Mouse (Mus musculus) cerebellum, adult 9-11 months (tissue): ENCODE measurements at regions not wholly inside any gene's neighbourhood (a gene's known extent, or its start where the extent isn't known, plus 50 kb on each side); places are given as distances from the start of the nearest gene placed in this dataset.

Source experiments
- DNase-seq: peaks from one replicate; pipeline ENCODE4 v3.0.0; 2022

DNA sequence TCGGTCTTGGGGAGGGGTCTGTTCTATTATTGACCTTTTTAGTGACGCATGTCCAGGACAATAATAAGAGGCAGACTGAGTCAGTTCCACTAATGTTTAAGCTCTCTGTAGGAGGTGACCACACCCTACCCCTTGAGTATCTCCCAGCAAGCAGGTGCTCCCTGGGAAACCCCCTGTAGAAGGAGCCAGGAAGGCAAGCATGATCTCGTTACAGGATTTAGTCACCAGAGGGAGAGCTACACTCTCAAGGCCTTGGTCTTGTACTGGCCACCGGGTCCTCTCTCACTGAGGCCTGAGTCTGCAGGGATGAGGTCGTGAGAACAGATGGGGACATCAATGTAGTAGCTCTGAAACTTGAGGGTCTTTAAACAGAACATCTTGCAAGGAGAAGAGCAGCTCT, 55.3 kb upstream of the Ccnd2 start:
- no peak for DNase-seq

- DNase-seq: no peak
Observed at GRCm38 (mm10) chr6:127213355-127213754, 61.4 kb upstream of the Ccnd2 start.

DNA sequence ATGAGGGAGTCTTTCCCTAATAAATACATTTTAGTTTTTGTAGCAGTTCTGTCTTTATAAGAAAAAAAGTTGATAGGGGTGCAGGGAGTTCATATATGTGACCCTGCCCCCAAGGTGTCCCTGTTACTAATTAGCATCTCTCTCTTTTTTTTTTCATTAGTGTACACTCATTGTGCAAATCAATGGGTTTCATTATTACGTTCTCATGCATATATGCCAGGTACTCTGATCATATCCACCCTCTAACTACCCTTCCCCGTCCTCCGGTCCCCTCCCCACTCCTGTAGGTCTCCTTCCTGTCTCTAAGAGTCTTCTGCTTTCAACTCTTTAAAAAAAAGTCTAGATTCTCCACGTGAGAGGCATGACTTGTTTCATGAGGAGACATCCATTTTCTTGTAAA, 63.9 kb upstream of the Ccnd2 start:
- no peak for DNase-seq

DNA sequence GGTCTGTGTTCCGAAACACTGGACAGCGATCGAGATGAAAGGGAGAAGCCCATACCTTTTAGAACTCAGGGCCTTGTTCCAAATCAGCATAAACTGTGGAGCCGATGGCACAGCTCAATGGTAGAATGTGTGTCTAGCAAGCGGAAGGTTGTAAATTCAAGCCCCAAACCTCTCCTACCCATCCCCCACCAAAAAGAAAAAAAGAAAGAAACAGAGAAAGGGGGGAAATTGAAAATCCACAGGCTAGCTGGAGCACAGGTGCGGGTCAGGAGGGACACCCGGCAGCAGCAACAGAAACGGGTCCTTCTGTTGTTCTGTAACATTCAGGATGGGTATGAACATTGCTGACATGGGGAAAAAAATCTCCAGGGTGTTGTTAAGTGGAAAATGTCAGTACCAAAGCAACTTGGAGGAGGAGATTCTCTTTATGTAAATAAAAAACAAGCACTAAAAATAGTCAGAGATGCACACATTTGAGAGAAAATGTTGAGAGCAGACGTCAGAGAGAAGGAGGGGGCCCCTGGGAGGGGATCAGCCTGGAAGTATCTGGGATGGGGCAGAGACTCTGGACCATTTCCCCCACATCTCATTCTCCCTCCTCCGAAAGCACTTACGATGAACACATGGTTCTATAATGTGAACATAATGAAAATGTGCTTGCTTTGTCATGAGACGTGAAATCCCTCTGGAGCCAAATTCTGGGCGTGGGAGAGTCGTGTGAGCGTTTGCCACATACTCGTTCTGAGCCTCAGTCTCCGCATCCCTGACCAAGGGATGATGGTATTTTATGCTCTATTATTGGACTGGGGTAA, 66.8 kb upstream of the Ccnd2 start:
- no peak for DNase-seq

- no peak for DNase-seq
Observed at GRCm38 (mm10) chr6:127219446-127219802, 67.4 kb upstream of the Ccnd2 start.

- DNase-seq: no peak
Observed at GRCm38 (mm10) chr6:127226242-127226983, 74.4 kb upstream of the Ccnd2 start.

DNA sequence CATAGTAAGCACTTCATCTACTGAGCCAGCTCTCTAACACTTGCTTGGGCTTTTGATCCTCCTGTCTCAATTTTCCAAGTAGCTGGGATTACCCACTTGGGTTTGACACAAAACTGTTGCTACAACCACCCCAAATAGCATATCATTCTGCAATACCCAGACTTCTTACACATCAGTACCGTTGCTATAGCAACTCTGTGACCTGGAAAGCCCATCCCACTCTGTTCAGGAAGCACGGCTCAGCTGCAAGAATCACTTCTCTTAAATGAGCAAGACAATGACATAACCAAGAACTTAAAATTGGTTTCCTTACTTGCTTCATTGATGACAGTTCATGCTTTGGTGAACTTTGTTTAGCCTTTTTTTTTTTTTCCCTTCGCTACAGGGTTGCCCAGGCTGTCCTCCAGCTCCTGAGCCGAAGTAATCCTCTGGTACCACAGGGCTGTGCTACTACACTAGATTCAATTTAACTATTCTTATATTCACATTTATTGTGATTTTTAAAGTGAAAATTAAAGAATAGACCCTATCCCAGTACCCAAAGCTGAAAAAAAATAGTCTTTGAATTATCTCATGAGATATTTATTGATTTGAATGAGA, 84.6 kb upstream of the Ccnd2 start:
- no peak for DNase-seq

DNA sequence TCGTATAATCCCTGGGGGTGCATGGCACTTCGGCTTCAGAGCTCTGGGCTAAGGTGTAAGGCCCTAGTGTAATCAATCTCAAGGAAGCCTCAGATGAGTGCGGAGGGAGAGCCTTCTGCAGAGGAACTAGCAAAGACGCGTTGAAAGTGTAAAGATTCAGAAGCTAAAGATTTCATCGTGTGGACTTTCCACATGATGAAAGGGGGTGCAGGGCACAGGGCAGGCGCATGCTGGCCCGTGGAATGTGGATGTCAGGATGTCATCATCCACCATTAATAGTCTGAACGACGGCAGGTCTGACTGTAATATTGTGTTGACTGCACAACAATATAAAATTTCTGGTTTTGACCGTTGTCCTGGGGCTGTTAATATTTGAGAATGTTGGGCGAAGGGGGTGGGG, 85.2 kb upstream of the Ccnd2 start:
- DNase-seq: no peak

DNA sequence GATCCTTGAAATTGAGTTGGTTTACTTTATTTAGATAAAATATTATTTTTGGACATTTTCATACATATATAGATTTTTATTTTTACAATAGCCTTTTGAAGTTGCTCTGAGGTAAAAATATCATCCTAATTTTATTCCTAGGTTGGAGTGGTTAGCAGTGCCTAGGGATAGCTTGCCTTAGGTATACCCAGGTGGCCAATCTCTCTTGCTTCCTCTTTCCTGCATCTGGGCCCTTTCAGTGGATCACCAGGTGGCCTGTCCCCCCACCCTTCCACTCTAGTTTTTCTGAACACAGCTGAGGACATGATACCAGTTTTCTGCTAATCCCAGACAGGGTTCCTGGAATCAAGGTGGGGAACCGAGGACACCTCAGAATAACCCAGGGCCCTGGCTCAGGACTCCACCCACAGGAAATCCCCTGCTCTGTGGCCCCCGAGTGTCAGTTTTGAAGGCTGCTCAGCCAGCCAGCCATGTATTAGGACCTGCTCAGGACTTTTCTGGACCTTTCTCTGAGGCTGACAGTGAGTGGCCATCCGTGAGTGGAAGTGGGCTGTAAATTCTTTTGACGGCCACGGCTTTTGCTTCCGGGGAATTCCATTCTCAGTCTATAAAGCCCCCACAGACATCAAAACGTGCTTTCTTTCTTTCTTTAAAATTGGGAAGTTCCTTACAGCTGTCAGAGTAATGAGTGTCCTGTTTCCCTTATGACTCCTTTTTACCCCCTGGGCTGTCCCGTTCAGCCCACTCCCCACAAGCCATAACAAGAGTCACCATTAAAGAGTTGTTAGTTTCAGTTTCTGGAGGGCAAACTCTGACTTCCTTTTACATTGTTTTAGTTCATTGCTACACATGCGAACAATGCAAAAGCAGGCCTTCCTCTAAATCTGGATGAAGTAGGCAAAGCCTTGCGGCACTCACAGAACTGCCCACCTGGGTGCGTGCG, 87.8 kb upstream of the Ccnd2 start:
- no peak for DNase-seq

GRCm38 (mm10) chr6:127240472-127241375, 88.7 kb upstream of the Ccnd2 start:
- no peak for DNase-seq

GRCm38 (mm10) chr6:127241693-127242425, 89.9 kb upstream of the Ccnd2 start:
- no peak for DNase-seq

DNA sequence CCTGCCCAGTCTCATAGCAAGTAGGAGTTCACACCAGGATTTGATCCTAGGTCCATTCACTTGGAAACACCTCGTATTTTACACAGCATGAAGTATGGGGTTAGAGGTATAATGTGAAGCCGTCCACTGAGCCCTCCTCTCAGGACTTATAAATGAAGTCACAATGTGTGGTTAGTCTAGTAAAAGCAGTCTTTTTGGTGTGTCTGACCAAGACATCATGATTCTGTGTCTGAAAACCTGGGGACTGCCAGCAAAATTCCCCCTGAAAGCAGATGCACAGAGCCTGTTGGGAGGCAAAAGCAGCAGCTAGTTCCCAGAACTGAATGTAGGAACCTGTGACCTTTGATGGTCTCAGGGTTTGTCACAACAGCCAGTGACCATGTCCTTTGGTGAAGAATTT, 91.0 kb upstream of the Ccnd2 start:
- DNase-seq: no peak

- DNase-seq: no peak
Observed at GRCm38 (mm10) chr6:127245814-127246440, 93.9 kb upstream of the Ccnd2 start.

DNA sequence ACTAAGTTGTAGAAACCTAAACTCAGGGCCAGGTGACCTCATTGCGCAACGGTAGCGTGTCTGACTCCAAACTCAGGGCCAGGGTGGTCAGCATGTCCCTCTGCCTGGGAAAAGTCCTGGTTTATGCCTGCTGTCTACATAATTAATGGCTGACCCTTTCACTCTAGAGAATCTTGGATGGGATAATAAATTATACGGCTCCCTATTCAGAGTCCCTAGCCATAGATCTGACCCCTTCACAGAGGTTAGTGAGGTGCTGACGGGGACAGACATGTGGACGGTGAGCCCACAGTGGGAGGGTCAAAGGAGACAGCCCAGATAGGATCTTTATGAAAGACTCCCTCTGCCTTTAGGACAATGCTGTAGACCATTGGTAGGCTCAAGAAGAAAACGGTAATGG, 94.7 kb upstream of the Ccnd2 start:
- no peak for DNase-seq

DNA sequence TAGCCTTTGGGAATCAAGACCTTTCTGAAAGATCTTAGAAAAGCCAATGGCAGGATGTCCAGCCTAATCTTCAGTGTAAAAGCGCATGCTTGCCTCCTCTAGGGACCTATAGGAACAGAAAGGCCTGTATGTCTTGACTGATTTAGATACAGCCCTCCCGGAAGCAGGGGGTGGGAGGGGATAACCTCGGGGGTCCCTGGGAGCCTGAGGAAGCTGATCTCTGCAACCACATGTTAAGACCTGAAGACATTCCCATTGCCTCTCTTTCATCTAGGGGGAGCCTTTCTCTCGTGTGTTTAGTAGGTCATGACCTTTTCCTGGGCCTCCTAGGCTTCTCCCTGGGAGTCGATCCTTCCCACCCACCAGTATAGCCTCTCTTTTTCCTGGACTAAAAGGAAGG, 95.3 kb upstream of the Ccnd2 start:
- no peak for DNase-seq

DNA sequence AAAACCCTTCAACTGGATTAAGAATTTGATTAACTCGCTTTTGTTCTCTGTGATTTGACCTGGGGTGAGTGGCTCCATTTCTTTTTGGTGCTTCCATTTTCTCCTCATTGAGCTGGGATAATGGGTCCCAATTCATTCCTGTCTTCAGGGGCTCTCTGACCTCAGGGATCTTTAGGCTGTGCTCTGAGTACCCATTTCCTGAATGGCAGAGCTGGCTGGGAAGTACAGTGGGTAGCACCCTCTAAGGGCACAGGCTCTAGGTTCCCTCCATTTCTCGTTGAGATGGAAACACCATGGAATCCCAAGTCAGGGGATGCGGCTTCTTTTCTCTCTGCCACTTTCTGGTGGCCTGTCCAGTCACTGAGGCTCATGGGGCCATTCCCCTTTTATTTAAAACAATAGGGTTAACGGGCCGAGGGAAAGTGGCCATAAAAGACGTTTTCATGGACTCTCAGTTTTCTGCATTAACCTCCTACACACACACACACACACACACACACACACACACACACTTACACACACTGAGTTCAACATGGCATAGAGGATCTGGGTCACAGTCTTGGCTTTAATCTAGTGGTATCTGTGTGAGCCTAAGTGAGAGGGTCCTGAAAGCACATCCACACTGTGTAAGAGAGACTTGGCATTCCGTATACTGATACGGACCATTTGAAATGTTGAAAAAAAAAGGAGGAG, 98.3 kb upstream of the Ccnd2 start:
- no peak for DNase-seq

GRCm38 (mm10) chr6:127250874-127251670, 99.1 kb upstream of the Ccnd2 start:
- DNase-seq: no peak

- DNase-seq: no peak
Observed at GRCm38 (mm10) chr6:127251671-127251985, 99.6 kb upstream of the Ccnd2 start.

DNA sequence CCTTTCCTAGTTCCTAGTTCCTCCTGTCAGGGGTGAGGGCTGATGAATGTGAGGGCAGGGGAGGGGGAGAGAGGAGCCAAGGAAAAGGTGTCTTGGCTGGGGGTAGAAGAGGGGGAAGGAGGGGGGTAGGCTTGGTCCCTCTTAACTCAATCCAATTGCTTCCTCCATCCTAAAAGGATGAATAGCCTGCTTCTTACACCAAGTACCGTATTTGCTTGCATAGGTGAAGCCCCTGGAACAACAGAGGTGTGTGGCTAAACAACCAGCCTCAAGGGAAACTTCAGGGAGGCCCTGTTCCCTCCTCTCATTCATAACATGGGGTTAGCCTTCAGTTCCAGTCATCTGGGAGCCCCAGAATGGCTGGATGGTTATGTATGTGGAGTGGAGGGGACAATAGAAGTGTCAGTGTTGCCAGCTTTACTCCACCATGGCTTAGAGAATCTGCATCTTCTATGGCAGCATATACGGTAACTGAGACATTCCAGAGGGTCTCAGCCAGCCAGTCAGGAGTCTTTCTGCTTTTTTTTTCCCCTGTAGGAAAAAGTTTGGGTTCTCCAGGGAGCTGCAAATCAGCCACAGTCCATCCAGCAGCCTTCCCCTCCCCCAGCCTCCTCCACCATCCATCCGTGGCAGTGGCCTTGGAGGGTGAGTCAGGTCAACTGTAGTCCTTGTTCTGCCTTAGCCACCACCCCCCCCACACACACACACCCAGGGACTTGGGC, 100.2 kb upstream of the Ccnd2 start:
- DNase-seq: no peak
